Mouse (Mus musculus): ENCODE measurements around the gene Aldh5a1. TPM values are rescaled to one million over a fixed set of nuclear protein-coding genes. Genes with fewer than 3 reads are reported as not detected.
A peak's percentile ranks its signal among the peaks of the same experiment; 100 is the strongest.

The Aldh5a1 gene
- total RNA-seq, 2 experiments from 2014 or later = 2.3 to 2.4 TPM

DNA sequence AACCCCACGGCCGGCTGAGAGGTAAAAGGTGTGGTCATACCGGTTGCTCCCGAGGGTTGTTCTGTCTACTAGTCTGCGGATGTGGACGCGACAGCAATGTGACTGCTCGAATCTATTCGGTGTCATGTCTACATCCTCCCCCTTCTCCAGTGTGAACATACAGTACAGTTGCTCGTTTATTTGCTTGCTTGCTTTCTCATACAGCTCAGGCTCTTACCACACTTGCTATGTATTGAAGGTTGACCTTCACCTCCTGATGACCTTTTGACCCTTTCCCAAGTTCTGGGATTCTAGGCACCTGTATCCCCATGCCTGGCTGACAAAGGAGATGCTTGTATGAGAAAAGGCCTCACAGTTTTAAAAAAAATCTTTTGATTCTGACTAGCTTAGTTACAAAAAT is 69.7 kb downstream of the Aldh5a1 start:
- ATAC-seq (replicated peaks; ENCODE audit: poor library complexity) = no peak

DNA sequence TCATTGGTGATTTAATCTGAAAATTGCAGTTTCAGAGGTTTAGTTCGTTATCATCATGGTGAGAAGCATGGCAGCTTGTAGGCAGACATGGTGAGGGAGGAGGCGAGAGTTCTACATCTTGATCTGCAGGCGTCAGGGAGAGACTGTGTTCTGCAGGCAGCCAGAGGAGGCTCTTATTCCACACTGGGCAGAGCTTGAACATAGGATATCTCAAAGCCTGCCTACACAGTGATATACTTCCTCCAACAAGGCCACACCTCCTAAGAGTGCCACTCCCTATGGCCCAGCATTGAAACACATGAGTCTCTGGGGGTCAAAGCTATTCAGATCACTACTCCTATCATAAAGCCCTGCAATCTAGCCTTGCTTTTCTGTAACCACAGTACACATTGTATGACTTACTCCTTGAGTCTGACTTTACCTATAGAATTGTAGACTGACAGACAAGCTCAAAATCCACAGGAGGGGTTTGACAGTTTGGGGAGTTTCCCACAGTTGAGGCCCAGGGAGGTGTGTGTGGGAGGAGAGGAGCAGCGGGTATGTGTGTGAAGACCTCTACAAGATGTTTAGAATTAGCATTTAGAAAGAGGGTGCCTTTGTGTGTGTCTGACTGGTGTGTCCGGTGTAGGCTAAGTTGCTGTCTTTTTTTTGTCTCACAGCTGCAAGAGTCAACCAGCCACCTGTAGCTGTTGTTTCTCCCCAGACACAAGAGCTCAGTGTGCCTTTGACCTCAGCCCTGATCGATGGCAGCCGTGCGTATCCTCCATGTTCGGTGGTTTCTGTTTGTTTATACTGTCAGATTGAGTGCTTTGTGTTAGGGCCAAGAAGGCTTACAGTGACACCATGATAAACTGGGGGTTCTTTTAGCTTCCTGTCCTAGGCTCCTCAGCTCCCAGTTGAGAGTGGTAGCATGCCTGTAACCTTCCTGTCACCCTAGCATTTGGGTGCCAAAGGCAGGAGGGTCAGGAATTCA is 70.7 kb downstream of the Aldh5a1 start:
- ATAC-seq (replicated peaks; ENCODE audit: poor library complexity) = no peak

DNA sequence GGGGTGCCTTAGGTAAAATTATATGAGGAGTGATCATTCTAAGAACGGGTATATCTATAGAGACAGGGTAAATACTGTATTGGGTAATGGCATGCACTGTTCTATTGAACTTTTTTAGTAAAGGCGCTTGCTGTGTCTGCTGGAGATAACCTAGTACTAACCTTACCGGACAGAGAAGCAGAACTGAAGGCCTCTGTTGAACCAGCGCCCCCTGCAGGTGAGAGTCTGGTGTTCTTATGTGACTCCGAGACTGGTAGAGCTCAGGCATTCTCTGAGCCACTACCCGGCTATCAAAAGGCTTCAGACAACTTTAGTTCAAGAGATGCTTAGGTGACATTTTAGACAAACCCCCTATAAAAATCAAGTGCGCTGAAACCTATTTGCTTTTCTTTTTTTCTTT is 74.9 kb downstream of the Aldh5a1 start:
- ATAC-seq (replicated peaks; ENCODE audit: poor library complexity) = peak; percentile 71

- no peak for ATAC-seq (replicated peaks; ENCODE audit: poor library complexity)
Observed at GRCm38 (mm10) chr13:24862021-24862420, 75.4 kb downstream of the Aldh5a1 start.

DNA sequence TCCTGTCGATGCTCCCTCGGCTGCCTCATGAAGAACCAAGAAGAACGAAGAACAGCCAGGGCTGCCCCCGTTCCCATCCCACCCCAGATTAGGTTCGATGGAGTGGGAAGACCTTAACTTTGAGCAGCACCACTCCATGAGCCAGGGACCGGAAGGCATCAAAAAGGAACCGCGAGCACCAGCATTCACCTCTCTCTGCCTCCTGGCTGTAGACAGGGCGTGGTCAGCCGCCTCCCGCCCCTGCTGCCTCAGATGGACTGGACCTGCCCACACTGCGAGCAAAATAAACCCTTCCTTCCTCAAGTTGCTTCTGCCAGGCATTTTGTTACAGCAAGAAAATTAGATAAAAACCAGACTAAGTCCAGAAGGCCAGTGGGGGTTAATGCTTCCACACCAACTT is 76.4 kb downstream of the Aldh5a1 start:
- ATAC-seq (replicated peaks; ENCODE audit: poor library complexity) = no peak

DNA sequence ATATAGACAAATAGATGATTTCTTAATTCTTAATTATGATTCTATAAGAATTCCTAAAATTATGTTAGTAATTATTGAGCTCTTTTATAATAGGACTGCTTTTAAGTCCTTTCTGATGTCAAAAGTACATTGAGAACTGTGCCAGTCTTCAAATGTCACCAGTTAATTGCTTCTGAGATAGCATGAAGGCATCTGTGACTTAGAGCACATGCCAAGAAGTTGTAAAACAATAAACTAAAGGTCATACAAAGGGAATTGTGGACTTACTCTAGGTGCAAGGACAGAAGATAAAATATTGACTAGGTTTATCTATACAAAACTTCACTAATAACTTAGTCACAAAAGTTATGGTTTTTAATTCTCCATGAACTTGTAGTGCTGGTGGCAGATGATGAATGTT is 78.3 kb downstream of the Aldh5a1 start:
- ATAC-seq (replicated peaks; ENCODE audit: poor library complexity) = no peak

Other genes with a start within 250 kb of the Aldh5a1 start
- not detected in 2 replicates for gene Armh2, start 196.4 kb downstream of the Aldh5a1 start, total RNA-seq (2015)
- not detected in 2 replicates for gene Armh2, start 196.4 kb downstream of the Aldh5a1 start, total RNA-seq (2017)
- 185 and 201 TPM in 2 replicates for gene Gmnn, start 175.7 kb downstream of the Aldh5a1 start, total RNA-seq (2015)
- 207 and 229 TPM in 2 replicates for gene Gmnn, start 175.7 kb downstream of the Aldh5a1 start, total RNA-seq (2017)
- gene BC005537, start 136.0 kb downstream of the Aldh5a1 start, total RNA-seq (2015) = 142 and 148 TPM in 2 replicates
- 59.3 and 60.2 TPM in 2 replicates for gene BC005537, start 136.0 kb downstream of the Aldh5a1 start, total RNA-seq (2017)
- gene Acot13, start 106.1 kb downstream of the Aldh5a1 start, total RNA-seq (2015) = 41.4 and 46.0 TPM in 2 replicates
- gene Acot13, start 106.1 kb downstream of the Aldh5a1 start, total RNA-seq (2017) = 43.2 and 56.2 TPM in 2 replicates
- gene Tdp2, start 106.0 kb downstream of the Aldh5a1 start, total RNA-seq (2015) = 71.0 and 73.2 TPM in 2 replicates
- gene Tdp2, start 106.0 kb downstream of the Aldh5a1 start, total RNA-seq (2017) = 55.6 and 62.0 TPM in 2 replicates
- not detected in 2 replicates for gene D130043K22Rik, start 92.5 kb downstream of the Aldh5a1 start, total RNA-seq (2015)
- not detected in 2 replicates for gene D130043K22Rik, start 92.5 kb downstream of the Aldh5a1 start, total RNA-seq (2017)
- gene Gpld1, start 5.5 kb upstream of the Aldh5a1 start, total RNA-seq (2015) = 0.07 and 0.27 TPM in 2 replicates
- gene Gpld1, start 5.5 kb upstream of the Aldh5a1 start, total RNA-seq (2017) = 0.29 and 0.68 TPM in 2 replicates
- gene Mrs2, start 82.7 kb upstream of the Aldh5a1 start, total RNA-seq (2015) = 20.8 and 31.7 TPM in 2 replicates
- gene Mrs2, start 82.7 kb upstream of the Aldh5a1 start, total RNA-seq (2017) = 11.7 and 12.2 TPM in 2 replicates
- not detected in 2 replicates for gene Dcdc2a, start 118.3 kb upstream of the Aldh5a1 start, total RNA-seq (2015)
- not detected in 2 replicates for gene Dcdc2a, start 118.3 kb upstream of the Aldh5a1 start, total RNA-seq (2017)